Mouse (Mus musculus) myocyte (in vitro differentiated cells): ENCODE data around the gene Slc24a4. TPM values are rescaled to one million over a fixed set of nuclear protein-coding genes. Genes with fewer than 3 reads are reported as not detected.

Source experiments
- H3K27me3 ChIP-seq: one replicate; pipeline ENCODE4 v1.6.1; 2011; ENCODE audit not compliant: control insufficient read depth, insufficient read depth, insufficient read length
- H3K36me3 ChIP-seq: one replicate; pipeline ENCODE4 v1.6.1; 2011; ENCODE audit not compliant: control insufficient read depth, insufficient read depth
- H3K4me2 ChIP-seq: one replicate; pipeline ENCODE4 v1.6.1; 2011; ENCODE audit warnings: low read depth, control low read depth
- H3K4me3 ChIP-seq: one replicate; pipeline ENCODE4 v1.5.1; 2011; ENCODE audit warnings: mild to moderate bottlenecking, control low read depth, moderate library complexity
- H3K79me2 ChIP-seq: one replicate; pipeline ENCODE4 v1.6.1; 2011; ENCODE audit not compliant: control insufficient read depth, insufficient read depth
- H3ac ChIP-seq: one replicate; pipeline ENCODE4 v1.6.1; 2011; ENCODE audit not compliant: control insufficient read depth, insufficient read length
- CEBPB ChIP-seq: IDR thresholded peaks from 2 replicates; pipeline ENCODE4 v1.6.1; 2011; ENCODE audit warnings: mild to moderate bottlenecking, moderate library complexity; ENCODE audit not compliant: poor library complexity, insufficient read depth, severe bottlenecking
- E2F4 ChIP-seq: IDR thresholded peaks from one replicate; pipeline ENCODE4 v1.6.1; 2011; ENCODE audit warnings: mild to moderate bottlenecking, control low read depth, moderate library complexity; ENCODE audit not compliant: insufficient read depth
- MAX ChIP-seq: IDR thresholded peaks from one replicate; pipeline ENCODE4 v1.6.1; 2011; ENCODE audit warnings: low read depth, mild to moderate bottlenecking, control low read depth
- MYOD1 ChIP-seq, 3 experiments: IDR thresholded peaks; one replicate each; pipeline ENCODE4 v1.6.1; 2011; ENCODE audit warnings: control low read depth in 2 of 3, low read depth in 2 of 3, mild to moderate bottlenecking in 2 of 3, moderate library complexity in 1 of 3; ENCODE audit not compliant: insufficient read length in 2 of 3, control insufficient read depth in 1 of 3
- MYOG ChIP-seq, 3 experiments: IDR thresholded peaks; one replicate each; pipeline ENCODE4 v1.6.1; 2011; ENCODE audit warnings: control low read depth in 2 of 3, low read depth in 2 of 3, mild to moderate bottlenecking in 2 of 3; ENCODE audit not compliant: insufficient read length in 2 of 3, control insufficient read depth in 1 of 3, insufficient read depth in 1 of 3
- POLR2A ChIP-seq: IDR thresholded peaks from one replicate; pipeline ENCODE4 v1.6.1; 2011; ENCODE audit warnings: low read depth, mild to moderate bottlenecking, control low read depth, moderate library complexity; ENCODE audit not compliant: insufficient read length
- POLR2AphosphoS2 ChIP-seq: IDR thresholded peaks from one replicate; pipeline ENCODE4 v1.6.1; 2011; ENCODE audit warnings: low read depth, control low read depth; ENCODE audit not compliant: insufficient read length
- REST ChIP-seq: IDR thresholded peaks from one replicate; pipeline ENCODE4 v1.6.1; 2011; ENCODE audit warnings: mild to moderate bottlenecking, control low read depth, moderate library complexity; ENCODE audit not compliant: insufficient read depth, insufficient read length
- SRF ChIP-seq: IDR thresholded peaks from one replicate; pipeline ENCODE4 v1.6.1; 2011; ENCODE audit warnings: low read depth; ENCODE audit not compliant: control insufficient read depth, insufficient read length
- TCF12 ChIP-seq: IDR thresholded peaks from one replicate; pipeline ENCODE4 v1.6.1; 2011; ENCODE audit warnings: mild to moderate bottlenecking, control low read depth; ENCODE audit not compliant: poor library complexity, insufficient read depth, severe bottlenecking
- TCF3 ChIP-seq: IDR thresholded peaks from one replicate; pipeline ENCODE4 v1.6.1; 2011; ENCODE audit warnings: low read depth, control low read depth; ENCODE audit not compliant: insufficient read length
- USF1 ChIP-seq: IDR thresholded peaks from one replicate; pipeline ENCODE4 v1.6.1; 2011; ENCODE audit warnings: low read depth, mild to moderate bottlenecking, control low read depth, moderate library complexity
- polyA plus RNA-seq: library from polyadenylated mRNA; unstranded; fragments of >200 nt; fragmentation: generic; extraction: Trizol; gene quantifications from one replicate; pipeline ENCODE4 v1.2.1, GENCODE M21; 2012; ENCODE audit warnings: missing spikeins

The Slc24a4 gene
- polyA plus RNA-seq, 1 experiment, result 0.01 TPM

DNA sequence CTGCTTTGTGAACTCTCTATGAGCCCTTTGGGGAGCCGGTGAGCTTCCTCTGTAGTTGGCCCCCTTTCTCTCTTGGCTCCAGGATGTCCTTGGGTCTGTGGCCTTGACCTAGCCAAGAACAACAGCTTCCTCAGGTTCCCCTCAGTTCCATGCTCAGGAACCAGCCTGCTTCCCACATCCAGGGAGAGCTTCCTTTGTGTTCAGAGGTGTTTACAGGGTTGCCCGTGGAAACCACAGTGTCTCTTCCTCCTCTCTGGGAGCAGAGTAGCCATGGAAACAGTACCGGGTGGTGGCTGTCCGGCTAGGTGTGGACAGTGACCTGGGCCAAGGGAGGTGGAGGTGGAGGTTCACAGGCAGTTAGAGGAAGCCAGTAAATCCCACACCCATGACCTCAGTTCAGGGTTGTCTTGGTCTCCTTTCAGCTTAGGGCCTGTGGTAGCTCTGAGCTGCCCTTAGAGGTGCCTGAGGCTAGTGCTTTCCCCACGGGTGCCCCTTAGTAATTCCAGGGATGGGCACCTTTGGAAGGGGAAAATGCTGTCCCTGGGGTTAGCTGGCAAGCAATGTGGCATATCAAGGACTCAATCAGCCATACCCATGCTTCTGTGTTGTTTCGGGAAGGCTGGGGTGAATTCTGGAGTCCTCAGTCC, 113.7 kb downstream of the Slc24a4 start:
- TF ChIP-seq TCF12, result no peak
- no peak overlapping the region for H3K4me3 ChIP-seq
- H3K4me2 ChIP-seq, result no peak overlapping the region
- H3K36me3 ChIP-seq, result no peaks in the 10 kb centered on the region
- no peaks in the 10 kb centered on the region for H3K27me3 ChIP-seq
- H3K79me2 ChIP-seq, result no peaks in the 10 kb centered on the region
- no peak overlapping the region for H3ac ChIP-seq

DNA sequence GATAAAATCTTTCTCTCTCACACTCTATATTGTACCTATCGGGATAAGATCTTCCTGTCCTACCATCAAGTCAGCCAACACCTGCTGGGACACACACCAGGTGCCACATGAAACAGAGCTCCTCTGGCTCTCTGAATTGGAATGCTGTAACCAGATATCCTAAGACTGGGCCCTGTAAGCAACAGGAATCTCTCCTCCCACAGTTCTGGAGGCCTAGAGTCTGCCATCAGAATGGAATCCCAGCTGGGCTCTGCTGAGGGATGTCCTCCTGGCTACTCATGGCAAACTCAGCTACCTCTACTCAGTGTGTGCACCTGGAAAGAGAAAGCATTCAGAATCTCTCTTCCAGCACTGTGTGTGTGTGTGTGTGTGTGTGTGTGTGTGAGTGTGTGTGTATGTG, 115.4 kb downstream of the Slc24a4 start:
- no peaks in the 10 kb centered on the region for H3K36me3 ChIP-seq
- H3ac ChIP-seq, result no peak overlapping the region
- no peaks in the 10 kb centered on the region for H3K79me2 ChIP-seq
- H3K4me3 ChIP-seq, result no peak overlapping the region
- H3K27me3 ChIP-seq, result no peaks in the 10 kb centered on the region
- no peak overlapping the region for H3K4me2 ChIP-seq
- TF ChIP-seq MYOG (IDR thresholded peaks at IDR 0.05; ENCODE audit: control insufficient read depth in 1 of 3, insufficient read depth in 1 of 3, insufficient read length in 2 of 3, low read depth in 2 of 3), result no peak
- TF ChIP-seq MYOD1 (IDR thresholded peaks at IDR 0.05; ENCODE audit: control insufficient read depth in 1 of 3, insufficient read length in 2 of 3, low read depth in 2 of 3), result peak in 2 of 3 experiments; percentile 13 to 28

DNA sequence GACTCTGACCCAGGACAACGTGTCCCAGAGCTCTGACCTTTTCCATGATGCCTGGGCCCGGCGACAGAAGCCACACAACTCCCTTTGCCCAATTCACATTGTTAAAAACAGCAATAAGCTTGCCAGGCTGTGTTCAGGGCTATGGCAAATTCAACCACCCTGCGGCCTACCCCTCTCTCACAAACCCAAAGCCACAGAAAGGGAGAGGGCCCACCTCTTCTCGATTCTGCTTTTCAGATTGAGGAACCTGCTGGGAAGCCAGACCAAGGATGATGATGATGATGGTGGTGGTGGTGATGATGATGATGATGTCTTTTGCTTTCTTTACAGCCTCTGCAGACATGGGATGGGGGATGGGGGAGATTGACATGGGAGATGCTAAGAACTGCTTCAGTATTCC, 117.7 kb downstream of the Slc24a4 start:
- H3K4me3 ChIP-seq, result no peak overlapping the region
- no peaks in the 10 kb centered on the region for H3K36me3 ChIP-seq
- H3ac ChIP-seq, result no peak overlapping the region
- no peaks in the 10 kb centered on the region for H3K27me3 ChIP-seq
- no peak overlapping the region for H3K4me2 ChIP-seq
- no peaks in the 10 kb centered on the region for H3K79me2 ChIP-seq
- TF ChIP-seq MYOG (IDR thresholded peaks at IDR 0.05; ENCODE audit: control insufficient read depth in 1 of 3, insufficient read depth in 1 of 3, insufficient read length in 2 of 3, low read depth in 2 of 3) (no peak), TCF3 (no peak), CEBPB (no peak), USF1 (no peak)

DNA sequence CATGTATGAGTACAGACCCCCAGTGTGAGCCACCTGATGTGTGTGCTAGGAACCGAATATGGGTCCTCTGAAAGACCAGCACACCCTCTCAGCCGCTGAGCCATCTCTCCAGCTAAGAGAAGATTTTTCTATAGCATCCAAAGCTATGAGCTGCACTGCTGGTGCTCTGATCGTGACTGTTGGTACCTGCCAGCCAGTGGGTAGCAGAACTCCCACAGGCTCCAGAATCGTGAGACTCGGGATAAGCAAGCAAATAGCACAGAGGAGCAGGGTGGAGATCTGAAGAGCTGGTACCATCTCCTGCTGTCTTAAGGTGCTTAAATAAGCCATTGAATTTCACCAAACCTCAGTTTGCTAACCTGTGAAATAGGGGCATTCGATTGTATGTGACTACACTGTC, 119.6 kb downstream of the Slc24a4 start:
- Histone ChIP-seq H3K4me3 (no peak overlapping the region), H3K4me2 (no peak overlapping the region), H3K36me3 (no peaks in the 10 kb centered on the region), H3ac (no peak overlapping the region), H3K27me3 (no peaks in the 10 kb centered on the region), H3K79me2 (no peaks in the 10 kb centered on the region)
- TF ChIP-seq POLR2A, result no peak
- no peak for TF ChIP-seq MAX

DNA sequence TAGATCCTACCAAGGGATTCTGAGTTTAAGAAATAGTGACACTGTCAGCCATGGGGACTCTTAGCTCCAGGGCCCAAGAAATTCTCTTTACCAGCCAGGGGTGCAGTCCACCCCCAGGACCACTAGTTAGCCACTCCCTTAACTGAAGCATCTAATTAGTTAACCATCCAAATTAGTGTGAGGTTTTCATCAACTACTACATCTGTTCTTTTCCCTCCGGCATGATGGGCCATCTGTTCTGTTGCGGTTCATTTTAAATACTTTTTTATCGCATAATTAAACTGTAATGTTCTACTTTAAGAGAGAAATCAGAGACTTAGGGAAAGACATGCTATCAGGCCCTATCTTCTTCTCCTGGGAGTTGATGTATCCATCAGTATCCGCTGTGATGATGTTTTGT, 121.8 kb downstream of the Slc24a4 start:
- H3K79me2 ChIP-seq, result no peaks in the 10 kb centered on the region
- no peaks in the 10 kb centered on the region for H3K36me3 ChIP-seq
- H3K4me2 ChIP-seq, result no peak overlapping the region
- H3K4me3 ChIP-seq, result no peak overlapping the region
- no peak for TF ChIP-seq POLR2A
- TF ChIP-seq E2F4, result no peak
- no peak for TF ChIP-seq MAX
- TF ChIP-seq TCF12, result no peak
- TF ChIP-seq SRF, result no peak
- no peak for TF ChIP-seq MYOG (IDR thresholded peaks at IDR 0.05; ENCODE audit: control insufficient read depth in 1 of 3, insufficient read depth in 1 of 3, insufficient read length in 2 of 3, low read depth in 2 of 3)
- TF ChIP-seq USF1, result no peak
- no peak for TF ChIP-seq MYOD1 (IDR thresholded peaks at IDR 0.05; ENCODE audit: control insufficient read depth in 1 of 3, insufficient read length in 2 of 3, low read depth in 2 of 3)
- H3K27me3 ChIP-seq, result no peaks in the 10 kb centered on the region
- H3ac ChIP-seq, result no peak overlapping the region

DNA sequence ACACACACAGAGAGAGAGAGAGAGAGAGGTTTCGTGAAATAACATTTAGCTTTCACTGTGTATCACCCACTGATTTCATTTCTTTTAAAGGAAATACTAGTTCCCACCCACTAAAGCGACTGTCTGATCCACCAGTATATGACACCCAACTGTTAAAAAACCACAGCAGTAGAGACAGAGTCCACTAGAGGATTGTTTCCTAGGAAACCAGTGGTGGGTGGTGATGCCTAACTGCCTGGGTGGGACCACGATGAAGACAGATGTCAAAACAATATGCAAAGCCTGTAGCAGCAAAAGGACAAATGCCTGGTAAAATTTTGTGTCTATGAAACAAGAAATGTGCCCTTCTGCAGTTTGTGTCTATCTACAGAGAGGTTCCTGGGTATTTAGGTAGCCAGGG, 122.5 kb downstream of the Slc24a4 start:
- TF ChIP-seq POLR2AphosphoS2, result no peak
- no peak for TF ChIP-seq USF1
- TF ChIP-seq TCF3, result no peak
- no peak for TF ChIP-seq MAX
- TF ChIP-seq TCF12, result no peak
- no peak for TF ChIP-seq REST
- no peak for TF ChIP-seq MYOD1 (IDR thresholded peaks at IDR 0.05; ENCODE audit: control insufficient read depth in 1 of 3, insufficient read length in 2 of 3, low read depth in 2 of 3)
- H3K27me3 ChIP-seq, result no peaks in the 10 kb centered on the region
- H3K4me3 ChIP-seq, result no peak overlapping the region
- H3K36me3 ChIP-seq, result no peaks in the 10 kb centered on the region
- H3K79me2 ChIP-seq, result no peaks in the 10 kb centered on the region
- no peak overlapping the region for H3K4me2 ChIP-seq
- no peak overlapping the region for H3ac ChIP-seq
